9 mouse cellular contexts compared by ENCODE assay signal in genomic region chr17:5208362-5208761, GRCm38 (mm10).
DNase-seq lines count a peak whose midpoint lies in the region; ATAC-seq lines count a peak whose summit lies in the region.
"Had no signal": no experiment of that assay in that cellular context is flagged by ENCODE, and none has a peak within 500 bp of the region (broad histone marks: within the 10 kb centered on the region; RNA-seq: fewer than 3 reads in every experiment).

No protein-coding gene starts in this region.

- H3K4me1 ChIP-seq in heart, embryonic 12.5 days (replicated peaks), result peaks cover 62% of the 10 kb centered on the region

- H3K4me2 ChIP-seq in heart, embryonic 12.5 days, result no peak overlapping the region

- no peaks in the 10 kb centered on the region for H3K27me3 ChIP-seq in heart, embryonic 12.5 days (replicated peaks)

- no peak overlapping the region for H3K4me3 ChIP-seq in heart, embryonic 12.5 days

- no peak for ATAC-seq in heart, embryonic 12.5 days (ENCODE audit: insufficient number of reproducible peaks, low FRiP score)

- no peak overlapping the region for H3K27ac ChIP-seq in heart, embryonic 12.5 days (ENCODE audit: poor library complexity, severe bottlenecking)

- DNase-seq in heart, postnatal 4 days, result peak; percentile 41
- DNase-seq in A20 (ENCODE audit: low read depth, low spot score), result peak; percentile 41
- peak; percentile 49 for DNase-seq in ES-CJ7 (ENCODE audit: low read depth, low spot score)
- peak; percentile 53 for DNase-seq in induced T-regulatory cell, adult 2 months (ENCODE audit: low read depth)
- no peak for DNase-seq in layer of hippocampus, adult 9-11 months
- DNase-seq in layer of hippocampus, postnatal 10 days (ENCODE audit: low spot score in 2 of 2), result no peak
- no peak for DNase-seq in urinary bladder, adult 2 months (ENCODE audit: low spot score)
- DNase-seq: gastrocnemius, postnatal 10 days had no signal

- no peak overlapping the region for H3K9ac ChIP-seq in heart, embryonic 12.5 days

- 53% methylated on average over 3 of the region's 3 CpGs for WGBS in heart, embryonic 12.5 days

- H3K36me3 ChIP-seq in heart, embryonic 12.5 days, result no peaks in the 10 kb centered on the region

- no peaks in the 10 kb centered on the region for H3K9me3 ChIP-seq in heart, embryonic 12.5 days (replicated peaks)

Comparison
In these comparisons a context has a peak if more than half of its experiments do, and no peak if none do; other contexts are left out.
1. DNase-seq: peak in heart, postnatal 4 days (single experiment), A20 (single experiment), ES-CJ7 (single experiment) and induced T-regulatory cell, adult 2 months (single experiment); none in layer of hippocampus, adult 9-11 months (single experiment), layer of hippocampus, postnatal 10 days (0 of 2) and urinary bladder, adult 2 months (single experiment).